Mouse (Mus musculus) limb, embryonic 14.5 days (tissue): ENCODE measurements around the gene Wwc2. TPM values are rescaled to one million over a fixed set of nuclear protein-coding genes. Genes with fewer than 3 reads are reported as not detected.

Experiments
- ATAC-seq: fragments of 200-750 bp; cut with Nextera tagmentation; 2 replicates; pipeline ENCODE4 v1.8.0; 2017; ENCODE audit warnings: low read depth, moderate number of reproducible peaks, moderate TSS enrichment; ENCODE audit not compliant: low FRiP score
- DNase-seq: peaks from one replicate; pipeline ENCODE4 v3.0.0-alpha.2; 2015; ENCODE audit warnings: low spot score
- H3K27ac ChIP-seq: fragments of 300-500 bp; sonication (generic); replicated peaks from 2 replicates; pipeline ENCODE4 v1.5.1; 2014; ENCODE audit warnings: low read depth, mild to moderate bottlenecking, low read length, moderate library complexity, mixed read lengths
- H3K27me3 ChIP-seq: fragments of 300-500 bp; sonication (generic); 2 replicates; pipeline ENCODE4 v1.6.1; 2014; ENCODE audit warnings: low read length, mixed read lengths; ENCODE audit not compliant: control insufficient read depth, insufficient read depth
- H3K36me3 ChIP-seq: fragments of 300-500 bp; sonication (generic); 2 replicates; pipeline ENCODE4 v1.6.1; 2014; ENCODE audit warnings: mild to moderate bottlenecking, low read length, moderate library complexity, mixed read lengths; ENCODE audit not compliant: control insufficient read depth, insufficient read depth
- H3K4me1 ChIP-seq: fragments of 300-500 bp; sonication (generic); 2 replicates; pipeline ENCODE4 v1.6.1; 2014; ENCODE audit warnings: antibody characterized with exemption, low read length, mixed read lengths; ENCODE audit not compliant: control insufficient read depth, insufficient read depth
- H3K4me2 ChIP-seq: fragments of 300-500 bp; sonication (generic); replicated peaks from 2 replicates; pipeline ENCODE4 v1.6.1; 2014; ENCODE audit warnings: low read depth, mild to moderate bottlenecking, low read length, moderate library complexity; ENCODE audit not compliant: severe bottlenecking
- H3K4me3 ChIP-seq: fragments of 300-500 bp; sonication (generic); replicated peaks from 2 replicates; pipeline ENCODE4 v1.5.1; 2014; ENCODE audit warnings: low read length
- H3K9ac ChIP-seq: fragments of 300-500 bp; sonication (generic); 2 replicates; pipeline ENCODE4 v1.6.1; 2014; ENCODE audit warnings: mild to moderate bottlenecking, low read depth, low read length, moderate library complexity; ENCODE audit not compliant: severe bottlenecking
- H3K9me3 ChIP-seq: fragments of 300-500 bp; sonication (generic); 2 replicates; pipeline ENCODE4 v1.6.1; 2016; ENCODE audit warnings: low read length; ENCODE audit not compliant: control insufficient read depth
- POLR2A ChIP-seq: fragments of 200-500 bp; IDR thresholded peaks from 2 replicates; pipeline ENCODE4 v1.8.0; 2012; ENCODE audit warnings: inconsistent platforms, mild to moderate bottlenecking, moderate library complexity, borderline replicate concordance; ENCODE audit not compliant: insufficient read depth, insufficient read length; ENCODE audit errors: extremely low read depth
- WGBS: fragments of 180-500 bp; shearing (Covaris S2); extraction: QIAGEN DNeasy Blood & Tissue Kit; methylation state at CpG from one replicate; pipeline ENCODE4 v1.1.7; 2014; 5-methylcytosine and 5-hydroxymethylcytosine counted together
- polyA plus RNA-seq, 2 experiments: library from polyadenylated mRNA; depleted of rRNA in 1 of 2; stranded (reverse) in 1 of 2; unstranded in 1 of 2; fragments of >200 nt; fragmentation: Nextera tagmentation in 1 of 2; extraction: Ambion mirVana in 1 of 2; gene quantifications; 2 replicates each; pipeline versions ENCODE4 v1.2.1 to v1.2.3; 2012 to 2014

Wwc2 gene
- polyA plus RNA-seq, 2 experiments = 10.9 to 13.5 TPM

DNA sequence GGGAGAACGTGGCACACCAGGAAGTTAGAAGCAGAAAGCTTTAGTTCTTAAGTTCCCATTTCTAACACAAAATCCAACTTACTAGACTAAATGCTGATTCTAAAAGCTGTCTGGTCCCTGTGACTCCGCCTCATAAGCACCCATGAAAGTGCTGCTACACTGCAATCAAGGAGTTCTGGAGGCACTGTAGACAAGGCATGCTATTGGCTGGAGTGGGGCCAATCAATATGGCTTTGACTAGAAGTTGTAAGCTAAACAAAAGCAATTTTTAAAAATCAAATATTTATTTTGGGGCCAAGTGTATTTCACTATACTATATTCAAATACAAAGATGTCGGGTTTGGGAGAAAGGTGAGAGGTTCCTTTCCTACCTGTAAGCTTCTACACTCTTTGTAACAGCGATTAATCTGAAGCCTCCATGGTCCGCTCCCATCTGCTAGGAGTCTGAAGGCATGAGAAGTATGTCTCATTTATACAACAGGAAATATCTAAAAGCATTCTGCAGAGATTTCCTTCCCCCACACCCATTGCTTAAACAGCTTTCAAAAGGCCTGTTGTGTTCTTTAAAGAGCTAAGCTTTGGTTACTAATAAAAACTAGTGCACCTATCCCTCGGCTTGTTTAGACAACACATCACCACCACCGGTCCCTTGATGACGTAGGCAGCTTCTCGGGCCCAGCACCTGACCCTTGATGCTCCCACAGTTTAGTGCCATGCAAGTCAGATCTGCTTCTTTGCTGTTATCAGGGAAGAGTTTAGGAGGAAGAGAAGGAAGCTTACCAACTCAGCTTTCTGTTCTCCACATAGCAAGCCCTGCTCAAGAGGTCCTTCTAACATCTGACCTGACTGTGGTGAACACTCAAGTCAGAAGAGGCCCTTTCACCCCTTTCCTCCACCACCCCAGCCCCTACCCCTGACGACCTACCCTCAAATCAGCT lies 50.5 kb downstream of the Wwc2 start:
- WGBS = 64% methylated on average over 10 of the region's 10 CpGs
- no peak for TF ChIP-seq POLR2A
- DNase-seq (no peak), ATAC-seq (no peak)
- H3K27ac ChIP-seq = peak overlapping the region; percentile 58
- no peaks in the 10 kb centered on the region for H3K36me3 ChIP-seq
- H3K4me2 ChIP-seq = no peak overlapping the region
- peaks cover 17% of the 10 kb centered on the region for H3K4me1 ChIP-seq
- H3K9ac ChIP-seq = no peak overlapping the region
- H3K4me3 ChIP-seq = no peak overlapping the region
- H3K27me3 ChIP-seq = no peaks in the 10 kb centered on the region
- no peaks in the 10 kb centered on the region for H3K9me3 ChIP-seq

DNA sequence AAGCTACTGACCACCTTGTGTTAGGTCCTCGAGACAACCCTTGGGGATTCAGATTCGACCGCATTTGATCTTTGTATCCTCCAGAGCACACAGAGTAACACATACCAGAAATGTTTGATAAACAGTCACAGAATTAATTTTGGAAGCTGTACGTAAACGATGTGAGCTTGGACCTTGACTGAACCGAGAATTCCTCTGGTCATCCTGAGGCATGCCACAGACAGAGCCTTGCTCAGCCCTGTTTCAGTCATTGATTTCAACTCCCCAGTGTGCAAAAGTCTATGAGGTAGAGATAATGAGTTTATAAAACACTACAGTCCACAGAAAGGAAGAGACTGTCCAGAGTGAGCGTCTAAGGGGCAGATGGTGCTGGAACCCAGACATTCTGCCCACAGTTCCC lies 51.5 kb downstream of the Wwc2 start:
- Histone ChIP-seq H3K9me3 (no peaks in the 10 kb centered on the region), H3K27me3 (no peaks in the 10 kb centered on the region), H3K4me3 (no peak overlapping the region), H3K27ac (no peak overlapping the region), H3K36me3 (no peaks in the 10 kb centered on the region), H3K4me2 (no peak overlapping the region), H3K4me1 (peaks cover 17% of the 10 kb centered on the region), H3K9ac (no peak overlapping the region)
- no peak for ATAC-seq
- no peak for TF ChIP-seq POLR2A
- 85% methylated on average over 7 of the region's 7 CpGs for WGBS
- DNase-seq = no peak

DNA sequence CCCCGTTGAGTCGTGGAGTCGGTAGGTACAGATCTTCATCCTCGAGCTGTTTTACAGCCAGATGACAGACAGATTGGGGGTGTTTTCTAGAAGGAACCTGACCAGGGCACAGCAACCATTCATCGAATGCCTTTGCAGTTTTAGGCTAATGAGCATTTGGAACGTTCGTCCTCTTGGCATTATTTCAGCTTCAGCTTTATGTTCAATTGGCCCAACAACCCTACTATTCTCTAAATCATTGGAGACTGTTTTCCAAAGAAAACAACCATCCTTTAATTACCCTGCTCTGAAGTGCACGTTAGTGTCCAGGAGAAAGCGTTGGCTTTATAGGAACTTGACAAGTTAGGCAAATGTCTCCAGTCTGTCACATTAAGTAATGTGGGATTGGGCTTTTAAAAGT lies 54.3 kb downstream of the Wwc2 start:
- 21% methylated on average over 9 of the region's 9 CpGs for WGBS

DNA sequence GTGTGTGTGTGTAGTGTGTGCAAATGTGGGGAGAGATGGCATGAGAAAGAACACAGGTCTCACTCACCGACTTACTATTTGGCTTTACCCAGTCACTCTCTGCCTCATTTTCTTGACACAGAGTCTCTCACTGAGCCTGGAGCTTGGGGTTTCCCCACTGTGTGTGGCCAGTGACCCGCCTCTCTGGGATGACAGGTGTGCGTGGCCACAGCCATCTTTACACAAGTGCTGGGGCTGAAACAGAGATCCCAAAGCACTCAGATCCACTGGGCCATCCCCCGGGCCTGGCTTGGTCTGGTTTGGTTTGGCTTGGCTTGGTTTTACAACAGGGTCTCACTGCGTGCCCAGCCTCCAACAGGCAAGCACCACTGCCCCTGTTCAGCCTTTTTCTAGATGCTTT lies 55.3 kb downstream of the Wwc2 start:
- no peaks in the 10 kb centered on the region for H3K27me3 ChIP-seq
- DNase-seq (no peak), ATAC-seq (no peak)
- 80% methylated on average over 5 of the region's 5 CpGs for WGBS
- H3K4me2 ChIP-seq = no peak overlapping the region
- TF ChIP-seq POLR2A = no peak
- no peak overlapping the region for H3K27ac ChIP-seq
- H3K9ac ChIP-seq = no peak overlapping the region
- H3K9me3 ChIP-seq = no peaks in the 10 kb centered on the region
- no peaks in the 10 kb centered on the region for H3K36me3 ChIP-seq
- H3K4me3 ChIP-seq = no peak overlapping the region
- peaks cover 37% of the 10 kb centered on the region for H3K4me1 ChIP-seq

More for the DNA sequence above, 54.3 kb downstream of the Wwc2 start:
- no peak for TF ChIP-seq POLR2A
- Histone ChIP-seq H3K4me1 (peaks cover 42% of the 10 kb centered on the region), H3K9me3 (no peaks in the 10 kb centered on the region), H3K9ac (no peak overlapping the region), H3K36me3 (no peaks in the 10 kb centered on the region), H3K27ac (no peak overlapping the region), H3K4me2 (no peak overlapping the region), H3K4me3 (no peak overlapping the region), H3K27me3 (no peaks in the 10 kb centered on the region)
- no peak for ATAC-seq
- no peak for DNase-seq

DNA sequence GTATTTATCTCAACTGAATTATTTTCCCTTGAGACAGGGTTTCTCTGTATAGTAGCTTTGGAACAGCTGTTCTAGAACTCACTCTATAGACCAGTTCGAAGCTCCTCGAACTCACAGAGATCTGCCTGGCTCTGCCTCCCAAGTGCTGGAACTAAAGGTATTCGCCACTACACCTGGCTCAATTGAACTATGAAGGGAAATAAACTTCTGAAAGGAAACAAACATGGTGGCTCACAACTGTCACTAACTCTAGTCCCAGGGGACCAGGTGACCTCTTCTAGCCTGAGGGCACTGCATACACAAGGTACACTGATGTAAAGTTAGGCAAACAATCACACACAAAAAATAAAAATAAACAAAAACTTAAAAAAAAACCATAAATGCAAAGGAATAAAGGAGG lies 57.6 kb downstream of the Wwc2 start:
- H3K9ac ChIP-seq = no peak overlapping the region
- no peak for ATAC-seq
- no peaks in the 10 kb centered on the region for H3K9me3 ChIP-seq
- H3K4me2 ChIP-seq = no peak overlapping the region
- peak overlapping the region; percentile 74 for H3K27ac ChIP-seq
- WGBS = 90% methylated on average over 3 of the region's 3 CpGs
- no peaks in the 10 kb centered on the region for H3K27me3 ChIP-seq
- DNase-seq = no peak
- H3K36me3 ChIP-seq = no peaks in the 10 kb centered on the region
- peaks cover 34% of the 10 kb centered on the region for H3K4me1 ChIP-seq
- H3K4me3 ChIP-seq = no peak overlapping the region
- TF ChIP-seq POLR2A = no peak
